Mouse (Mus musculus): ENCODE measurements around the gene Cd164l2.

GRCm38 (mm10) chr4:133266248-133266880, 54.4 kb downstream of the Cd164l2 start:
- TF ChIP-seq POLR2A (IDR thresholded peaks at IDR 0.05; ENCODE audit: low read depth, low read length) (no peak), CTCF (IDR thresholded peaks at IDR 0.05; ENCODE audit: borderline replicate concordance, insufficient read depth, low read length) (no peak)

All from embryonic fibroblast, embryonic 13.5 days (primary cell).